Mouse (Mus musculus): ENCODE measurements at regions not wholly inside any gene's neighbourhood (a gene's known extent, or its start where the extent isn't known, plus 50 kb on each side); places are given as distances from the start of the nearest gene placed in this dataset.
A peak's percentile ranks its signal among the peaks of the same experiment; 100 is the strongest.

- TF ChIP-seq CTCF (IDR thresholded peaks at IDR 0.05): no peak
- intact Hi-C loops (cut with DNase I): no loop called here
- Histone ChIP-seq H3K4me3 (no peak overlapping the region), H3K27ac (no peak overlapping the region)
- DNase-seq: no peak
Measured at GRCm38 (mm10) chr1:128907566-128907965, 315.5 kb upstream of the Cxcr4 start.

- H3K27ac ChIP-seq: no peak overlapping the region
- no peak overlapping the region for H3K4me3 ChIP-seq
- TF ChIP-seq CTCF (IDR thresholded peaks at IDR 0.05): no peak
- no peak for DNase-seq
- intact Hi-C loops (cut with DNase I): no loop called here
Measured at GRCm38 (mm10) chr1:128898025-128898424, 305.9 kb upstream of the Cxcr4 start.

GRCm38 (mm10) chr1:128894546-128894945 lies 302.5 kb upstream of the Cxcr4 start:
- DNase-seq: no peak
- H3K4me3 ChIP-seq: no peak overlapping the region
- H3K27ac ChIP-seq: no peak overlapping the region
- no peak for TF ChIP-seq CTCF (IDR thresholded peaks at IDR 0.05)
- intact Hi-C loops (cut with DNase I): no loop called here

GRCm38 (mm10) chr1:128878291-128878690 lies 286.2 kb upstream of the Cxcr4 start:
- DNase-seq: no peak
- Histone ChIP-seq H3K4me3 (no peak overlapping the region), H3K27ac (no peak overlapping the region)
- intact Hi-C loops (cut with DNase I): loop anchor here (10.0 kb wide), 1 partner anchor 1317 kb away; no protein-coding TSS in a partner anchor
- no peak for TF ChIP-seq CTCF (IDR thresholded peaks at IDR 0.05)

- peak; percentile 83 for TF ChIP-seq CTCF (IDR thresholded peaks at IDR 0.05)
- H3K27ac ChIP-seq: no peak overlapping the region
- no peak overlapping the region for H3K4me3 ChIP-seq
- DNase-seq: no peak
- intact Hi-C loops (cut with DNase I): loop anchor here (10.0 kb wide), 1 partner anchor 1320 kb away; no protein-coding TSS in a partner anchor
Measured at GRCm38 (mm10) chr1:128875289-128875688, 283.2 kb upstream of the Cxcr4 start.

- DNase-seq: no peak
- TF ChIP-seq CTCF (IDR thresholded peaks at IDR 0.05): no peak
- intact Hi-C loops (cut with DNase I): loop anchor here (5.0 to 10.0 kb wide), 3 partner anchors 373 to 1498 kb away; no protein-coding TSS in a partner anchor
Measured at GRCm38 (mm10) chr1:128874190-128874589, 282.1 kb upstream of the Cxcr4 start.

GRCm38 (mm10) chr1:128868761-128869160 lies 276.7 kb upstream of the Cxcr4 start:
- Histone ChIP-seq H3K27ac (no peak overlapping the region), H3K4me3 (no peak overlapping the region)
- intact Hi-C loops (cut with DNase I): no loop called here
- no peak for TF ChIP-seq CTCF (IDR thresholded peaks at IDR 0.05)
- DNase-seq: no peak

More at GRCm38 (mm10) chr1:128874190-128874589, 282.1 kb upstream of the Cxcr4 start:
- Histone ChIP-seq H3K27ac (no peak overlapping the region), H3K4me3 (no peak overlapping the region)

- intact Hi-C loops (cut with DNase I): no loop called here
- no peak overlapping the region for H3K4me3 ChIP-seq
Measured at GRCm38 (mm10) chr1:128860537-128860936, 268.4 kb upstream of the Cxcr4 start.

GRCm38 (mm10) chr1:128860094-128860493 lies 268.0 kb upstream of the Cxcr4 start:
- no peak for TF ChIP-seq CTCF (IDR thresholded peaks at IDR 0.05)
- H3K4me3 ChIP-seq: no peak overlapping the region
- H3K27ac ChIP-seq: no peak overlapping the region
- intact Hi-C loops (cut with DNase I): no loop called here
- no peak for DNase-seq

More at GRCm38 (mm10) chr1:128860537-128860936, 268.4 kb upstream of the Cxcr4 start:
- TF ChIP-seq CTCF (IDR thresholded peaks at IDR 0.05): no peak
- no peak for DNase-seq
- H3K27ac ChIP-seq: no peak overlapping the region

- no peak for DNase-seq
Measured at GRCm38 (mm10) chr1:128858661-128859060, 266.6 kb upstream of the Cxcr4 start.

GRCm38 (mm10) chr1:128856933-128857332 lies 264.8 kb upstream of the Cxcr4 start:
- intact Hi-C loops (cut with DNase I): no loop called here
- H3K27ac ChIP-seq: no peak overlapping the region
- no peak overlapping the region for H3K4me3 ChIP-seq
- no peak for TF ChIP-seq CTCF (IDR thresholded peaks at IDR 0.05)
- no peak for DNase-seq

More at GRCm38 (mm10) chr1:128858661-128859060, 266.6 kb upstream of the Cxcr4 start:
- no peak overlapping the region for H3K27ac ChIP-seq
- no peak for TF ChIP-seq CTCF (IDR thresholded peaks at IDR 0.05)
- H3K4me3 ChIP-seq: no peak overlapping the region
- intact Hi-C loops (cut with DNase I): no loop called here

GRCm38 (mm10) chr1:128854649-128855048 lies 262.6 kb upstream of the Cxcr4 start:
- H3K27ac ChIP-seq: no peak overlapping the region
- no peak for TF ChIP-seq CTCF (IDR thresholded peaks at IDR 0.05)
- intact Hi-C loops (cut with DNase I): no loop called here
- no peak for DNase-seq
- H3K4me3 ChIP-seq: no peak overlapping the region

GRCm38 (mm10) chr1:128853286-128853685 lies 261.2 kb upstream of the Cxcr4 start:
- intact Hi-C loops (cut with DNase I): no loop called here
- no peak for DNase-seq
- no peak for TF ChIP-seq CTCF (IDR thresholded peaks at IDR 0.05)
- Histone ChIP-seq H3K4me3 (no peak overlapping the region), H3K27ac (no peak overlapping the region)

GRCm38 (mm10) chr1:128837361-128837760 lies 245.3 kb upstream of the Cxcr4 start:
- no peak for DNase-seq
- no peak overlapping the region for H3K27ac ChIP-seq
- TF ChIP-seq CTCF (IDR thresholded peaks at IDR 0.05): no peak
- intact Hi-C loops (cut with DNase I): loop anchor here (10.0 kb wide), 1 partner anchor 1013 kb away; no protein-coding TSS in a partner anchor
- H3K4me3 ChIP-seq: no peak overlapping the region
